In the genomic region with DNA sequence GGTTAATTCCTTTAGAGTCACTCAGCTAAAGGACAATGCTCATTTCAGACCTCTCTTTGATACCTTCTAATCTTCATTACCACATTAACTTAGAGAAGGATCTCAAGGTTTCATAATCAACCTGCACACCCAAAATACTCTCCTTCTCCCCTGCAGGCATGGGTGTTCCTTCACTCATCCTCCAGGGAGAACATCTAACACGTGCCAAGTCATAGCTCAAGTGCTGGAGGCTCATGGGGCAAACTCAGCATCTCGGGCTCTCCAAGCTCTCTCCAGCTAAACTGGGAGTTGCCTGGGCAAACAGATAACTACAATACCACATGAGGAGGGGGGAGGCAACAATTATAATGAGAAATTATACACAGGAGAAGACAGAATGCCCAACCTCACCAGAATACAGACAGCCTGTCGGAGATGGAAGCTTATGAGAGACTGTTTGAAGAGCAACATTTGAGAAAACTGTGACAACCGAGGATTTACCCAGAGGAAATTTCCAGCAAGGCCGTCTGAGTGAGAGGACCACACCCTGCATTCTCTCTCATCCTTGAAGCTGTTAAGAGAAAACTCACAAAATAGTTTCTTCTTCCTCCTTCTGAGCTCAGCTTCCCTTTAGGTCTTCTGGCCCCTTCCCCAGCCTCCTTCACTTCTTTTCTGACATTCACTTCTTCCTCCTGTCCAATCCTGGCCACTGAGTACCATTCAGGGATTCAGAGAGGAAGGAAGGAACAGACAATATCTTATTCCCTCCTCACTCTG, we compare ENCODE assay signal across 1 mouse cellular context.
TF ChIP-seq lines count a peak whose summit lies in the region.

No protein-coding gene starts in this region.

TF ChIP-seq in MEL, 35 proteins besides CTCF, POLR2A, EP300 and RAD21 (continued from another document):
- peak; percentile 76 for TF ChIP-seq MAX (IDR thresholded peaks at IDR 0.05; ENCODE audit: low read length)
- no peak for TF ChIP-seq GATA1 (IDR thresholded peaks at IDR 0.05; ENCODE audit: low read depth, low read length)
- no peak for TF ChIP-seq SMC3 (IDR thresholded peaks at IDR 0.05; ENCODE audit: low read depth, low read length)
- TF ChIP-seq ELF1 (IDR thresholded peaks at IDR 0.05; ENCODE audit: low read depth, low read length) = no peak
- no peak for TF ChIP-seq MYC (IDR thresholded peaks at IDR 0.05; ENCODE audit: low read depth, low read length)
- TF ChIP-seq ETS1 (IDR thresholded peaks at IDR 0.05; ENCODE audit: low read depth, low read length) = 0 out of 2 replicates have a peak, but pooled peaks have one; percentile 13
- peak; percentile 39; the same call in 1 of the 2 replicates for TF ChIP-seq BHLHE40 (IDR thresholded peaks at IDR 0.05; ENCODE audit: borderline replicate concordance, low read depth, low read length)
- 0 out of 2 replicates have a peak, but pooled peaks have one; percentile 10 for TF ChIP-seq RCOR1 (IDR thresholded peaks at IDR 0.05; ENCODE audit: low read depth, low read length)
